Mouse (Mus musculus) bone marrow, adult 2 months (tissue): ENCODE results near the gene Aldh4a1.

Experiments
- CTCF ChIP-seq: fragments of 200-500 bp; IDR thresholded peaks from 2 replicates; pipeline ENCODE4 v1.5.1; 2011; ENCODE audit warnings: low read length, control low read depth; ENCODE audit not compliant: control insufficient read depth, insufficient read depth
- POLR2A ChIP-seq: fragments of 200-500 bp; IDR thresholded peaks from 2 replicates; pipeline ENCODE4 v1.6.1; 2011; ENCODE audit warnings: low read depth, mild to moderate bottlenecking, control low read depth, low read length, borderline replicate concordance; ENCODE audit not compliant: control insufficient read depth

GRCm38 (mm10) chr4:139667632-139668031 is 45.0 kb downstream of the Aldh4a1 start:
- TF ChIP-seq CTCF (no peak), POLR2A (no peak)
